Mouse (Mus musculus) liver, embryonic 13.5 days (tissue): ENCODE measurements around the gene Psmd7. TPM values are rescaled to one million over a fixed set of nuclear protein-coding genes. Genes with fewer than 3 reads are reported as not detected.

Source experiments
- ATAC-seq: fragments of 200-750 bp; cut with Nextera tagmentation; 2 replicates; pipeline ENCODE4 v1.8.0; 2017; ENCODE audit warnings: low read depth, mild to moderate bottlenecking, moderate number of reproducible peaks, moderate library complexity
- DNase-seq: peaks from one replicate; pipeline ENCODE4 v3.0.0; 2022
- H3K27ac ChIP-seq: fragments of 300-500 bp; sonication (generic); 2 replicates; pipeline ENCODE4 v1.5.1; 2015; ENCODE audit warnings: moderate library complexity, mild to moderate bottlenecking, inconsistent platforms
- H3K27me3 ChIP-seq: fragments of 300-500 bp; sonication (generic); 2 replicates; pipeline ENCODE4 v1.6.1; 2015; ENCODE audit warnings: mild to moderate bottlenecking, inconsistent platforms
- H3K36me3 ChIP-seq: fragments of 300-500 bp; sonication (generic); 2 replicates; pipeline ENCODE4 v1.6.1; 2015; ENCODE audit warnings: mild to moderate bottlenecking, inconsistent platforms
- H3K4me1 ChIP-seq: fragments of 300-500 bp; sonication (generic); replicated peaks from 2 replicates; pipeline ENCODE4 v1.6.1; 2015; ENCODE audit warnings: inconsistent platforms
- H3K4me2 ChIP-seq: fragments of 300-500 bp; sonication (generic); 2 replicates; pipeline ENCODE4 v1.6.1; 2015; ENCODE audit warnings: inconsistent platforms, mild to moderate bottlenecking, moderate library complexity
- H3K4me3 ChIP-seq: fragments of 300-500 bp; sonication (generic); replicated peaks from 2 replicates; pipeline ENCODE4 v1.5.1; 2015; ENCODE audit warnings: mild to moderate bottlenecking, inconsistent platforms
- H3K9ac ChIP-seq: fragments of 300-500 bp; sonication (generic); 2 replicates; pipeline ENCODE4 v1.6.1; 2015; ENCODE audit warnings: mild to moderate bottlenecking, inconsistent platforms
- H3K9me3 ChIP-seq: fragments of 300-500 bp; sonication (generic); replicated peaks from 2 replicates; pipeline ENCODE4 v1.6.1; 2016; ENCODE audit warnings: inconsistent platforms
- WGBS: fragments of 180-500 bp; shearing (Covaris S2); methylation state at CpG from one replicate; pipeline ENCODE4 v1.1.7; 2015; ENCODE audit not compliant: insufficient replicate concordance; 5-methylcytosine and 5-hydroxymethylcytosine counted together
- polyA plus RNA-seq: library from polyadenylated mRNA; unstranded; fragments of >200 nt; fragmentation: Nextera tagmentation; extraction: Ambion mirVana; gene quantifications from 2 replicates; pipeline ENCODE4 v1.2.1, GENCODE M21; 2015

The Psmd7 gene
- polyA plus RNA-seq, 1 experiment from 2014 or later, result 209 TPM

DNA sequence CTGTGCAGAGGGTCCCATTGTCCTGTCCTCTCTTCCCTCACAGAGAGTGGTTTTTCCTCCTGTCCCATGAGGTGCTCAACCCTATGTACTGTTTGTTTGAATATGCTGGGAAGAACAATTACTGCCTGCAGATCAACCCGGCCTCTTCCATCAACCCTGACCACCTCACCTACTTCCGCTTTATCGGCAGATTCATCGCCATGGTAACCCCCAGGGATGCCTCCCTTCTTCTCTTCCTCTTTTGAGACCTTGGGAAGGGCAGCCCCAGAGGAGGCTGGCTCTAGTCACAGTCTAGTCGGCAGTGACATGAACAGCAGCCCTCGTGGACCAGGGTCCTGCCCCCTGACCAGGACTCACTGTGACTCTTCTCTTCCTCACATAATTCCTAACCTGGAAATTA lies 36.0 kb downstream of the Psmd7 start:
- WGBS, result 26% methylated on average over 6 of the region's 6 CpGs
- H3K4me1 ChIP-seq, result no peaks in the 10 kb centered on the region
- no peak overlapping the region for H3K4me3 ChIP-seq
- no peak overlapping the region for H3K27ac ChIP-seq
- ATAC-seq, result no peak
- H3K27me3 ChIP-seq, result no peaks in the 10 kb centered on the region
- H3K36me3 ChIP-seq, result peaks cover 63% of the 10 kb centered on the region
- no peak overlapping the region for H3K9ac ChIP-seq
- no peaks in the 10 kb centered on the region for H3K9me3 ChIP-seq
- no peak overlapping the region for H3K4me2 ChIP-seq
- DNase-seq, result no peak

GRCm38 (mm10) chr8:107546817-107547216 lies 41.4 kb downstream of the Psmd7 start:
- H3K4me2 ChIP-seq, result no peak overlapping the region
- H3K9ac ChIP-seq, result no peak overlapping the region
- 77% methylated on average over 8 of the region's 8 CpGs for whole genome bisulfite sequencing
- H3K9me3 ChIP-seq, result no peaks in the 10 kb centered on the region
- no peak for DNase-seq
- no peak overlapping the region for H3K4me3 ChIP-seq
- H3K36me3 ChIP-seq, result peaks cover 55% of the 10 kb centered on the region
- H3K27ac ChIP-seq, result no peak overlapping the region
- H3K4me1 ChIP-seq, result peaks cover 11% of the 10 kb centered on the region; the same call in 1 of the 2 replicates
- no peaks in the 10 kb centered on the region for H3K27me3 ChIP-seq
- ATAC-seq, result no peak

GRCm38 (mm10) chr8:107546154-107546553 lies 42.1 kb downstream of the Psmd7 start:
- no peak for ATAC-seq
- WGBS, result 82% methylated on average over 4 of the region's 4 CpGs
- DNase-seq, result no peak
- no peak overlapping the region for H3K4me3 ChIP-seq
- H3K9me3 ChIP-seq, result no peaks in the 10 kb centered on the region
- H3K27me3 ChIP-seq, result no peaks in the 10 kb centered on the region
- H3K27ac ChIP-seq, result no peak overlapping the region
- no peak overlapping the region for H3K4me2 ChIP-seq
- H3K36me3 ChIP-seq, result peaks cover 58% of the 10 kb centered on the region
- peaks cover 11% of the 10 kb centered on the region; the same call in 1 of the 2 replicates for H3K4me1 ChIP-seq
- H3K9ac ChIP-seq, result no peak overlapping the region

DNA sequence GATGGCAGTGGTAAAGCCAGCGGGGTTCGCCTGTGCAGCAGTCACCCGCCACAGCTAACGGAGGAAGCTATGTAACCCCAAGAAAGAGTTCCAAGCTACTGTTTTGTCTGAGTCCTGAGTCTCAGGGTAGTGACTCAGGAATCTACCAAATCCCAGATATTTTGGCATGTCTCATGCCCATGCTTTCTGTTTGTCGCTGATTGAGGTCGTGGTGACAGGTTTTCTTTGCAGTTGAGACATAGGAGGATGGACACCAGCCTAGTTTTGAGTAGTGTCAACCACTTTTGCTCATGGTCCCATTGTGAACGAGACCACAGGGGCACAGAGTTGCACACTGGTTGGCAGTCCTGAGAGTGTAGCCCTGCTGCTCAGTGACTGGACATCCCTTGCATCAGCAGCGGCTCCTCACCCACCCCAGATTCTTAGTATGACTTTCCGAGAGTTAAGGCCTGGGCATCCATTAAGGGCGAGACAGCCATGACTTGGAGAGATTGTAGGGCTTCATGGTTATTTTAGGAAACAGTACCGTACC lies 42.6 kb downstream of the Psmd7 start:
- ATAC-seq, result no peak
- WGBS, result 83% methylated on average over 11 of the region's 11 CpGs
- H3K9ac ChIP-seq, result no peak overlapping the region

DNA sequence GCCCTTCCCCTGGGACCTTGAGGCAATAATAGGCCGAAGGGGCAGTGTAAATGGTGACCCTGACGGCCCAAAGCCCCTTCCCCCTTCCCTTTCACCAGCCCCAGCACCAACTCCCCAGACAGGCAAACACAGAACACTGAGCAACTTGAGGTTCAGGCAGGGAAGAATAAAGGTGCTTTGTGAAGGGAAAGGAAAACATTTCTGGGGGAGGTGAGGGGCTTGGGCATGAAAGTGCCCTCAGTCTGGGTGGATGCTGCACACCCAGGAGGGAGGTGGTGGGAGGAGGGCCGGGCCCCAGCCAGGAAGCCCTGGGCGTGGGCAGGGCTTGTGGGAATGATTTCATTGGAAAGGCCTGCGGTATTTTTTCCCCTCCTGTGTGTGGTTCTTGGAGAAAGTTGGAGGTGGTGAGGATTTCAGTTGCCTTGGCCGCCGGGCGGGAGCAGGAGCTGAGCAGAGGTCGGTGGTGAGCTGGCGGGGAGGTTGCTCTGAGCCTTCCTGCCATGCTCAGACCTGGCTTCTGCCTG lies 43.6 kb downstream of the Psmd7 start:
- no peak overlapping the region for H3K9ac ChIP-seq
- 74% methylated on average over 10 of the region's 10 CpGs for WGBS
- no peak overlapping the region for H3K4me3 ChIP-seq
- H3K36me3 ChIP-seq, result peaks cover 58% of the 10 kb centered on the region
- no peak for DNase-seq
- no peak overlapping the region for H3K4me2 ChIP-seq
- ATAC-seq, result no peak
- H3K4me1 ChIP-seq, result peaks cover 11% of the 10 kb centered on the region; the same call in 1 of the 2 replicates
- H3K9me3 ChIP-seq, result no peaks in the 10 kb centered on the region
- no peak overlapping the region for H3K27ac ChIP-seq
- no peaks in the 10 kb centered on the region for H3K27me3 ChIP-seq

More for the DNA sequence above, 42.6 kb downstream of the Psmd7 start:
- no peaks in the 10 kb centered on the region for H3K9me3 ChIP-seq
- no peak overlapping the region for H3K27ac ChIP-seq
- no peaks in the 10 kb centered on the region for H3K27me3 ChIP-seq
- no peak overlapping the region for H3K4me3 ChIP-seq
- H3K4me2 ChIP-seq, result no peak overlapping the region
- DNase-seq, result no peak
- peaks cover 60% of the 10 kb centered on the region for H3K36me3 ChIP-seq
- H3K4me1 ChIP-seq, result peaks cover 11% of the 10 kb centered on the region; the same call in 1 of the 2 replicates

- no peak for DNase-seq
These were observed 44.1 kb downstream of the Psmd7 start for GRCm38 (mm10) chr8:107544211-107544610.

DNA sequence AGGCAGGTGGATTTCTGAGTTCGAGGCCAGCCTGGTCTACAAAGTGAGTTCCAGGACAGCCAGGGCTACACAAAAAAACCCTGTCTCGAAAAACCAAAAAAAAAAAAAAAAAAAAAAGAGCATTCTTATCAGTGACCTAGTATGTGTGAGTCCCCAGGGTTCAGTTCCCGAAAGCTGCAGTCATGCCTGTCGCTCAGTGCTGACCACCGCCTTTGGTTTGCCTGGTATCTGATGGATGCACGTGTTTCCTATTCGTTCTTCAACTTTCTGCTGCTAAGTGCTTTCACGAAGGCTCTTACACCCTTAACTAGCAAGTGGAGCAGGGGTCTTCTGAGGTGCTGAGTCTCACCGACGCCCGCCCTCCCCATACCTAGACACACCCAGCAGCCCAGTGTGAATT lies 44.5 kb downstream of the Psmd7 start:
- no peak overlapping the region for H3K4me2 ChIP-seq
- no peak overlapping the region for H3K27ac ChIP-seq
- DNase-seq (peak; percentile 11), ATAC-seq (peak; percentile 45; the same call in 1 of the 2 replicates)
- H3K4me3 ChIP-seq, result no peak overlapping the region
- no peaks in the 10 kb centered on the region for H3K27me3 ChIP-seq
- no peaks in the 10 kb centered on the region for H3K9me3 ChIP-seq
- H3K36me3 ChIP-seq, result peaks cover 52% of the 10 kb centered on the region
- WGBS, result 23% methylated on average over 11 of the region's 11 CpGs
- peaks cover 11% of the 10 kb centered on the region; the same call in 1 of the 2 replicates for H3K4me1 ChIP-seq
- H3K9ac ChIP-seq, result no peak overlapping the region

More at GRCm38 (mm10) chr8:107544211-107544610, 44.1 kb downstream of the Psmd7 start:
- no peaks in the 10 kb centered on the region for H3K27me3 ChIP-seq
- H3K36me3 ChIP-seq, result peaks cover 55% of the 10 kb centered on the region
- H3K4me1 ChIP-seq, result peaks cover 11% of the 10 kb centered on the region; the same call in 1 of the 2 replicates
- H3K4me2 ChIP-seq, result no peak overlapping the region
- no peaks in the 10 kb centered on the region for H3K9me3 ChIP-seq
- 88% methylated on average over 8 of the region's 8 CpGs for WGBS
- no peak overlapping the region for H3K9ac ChIP-seq
- H3K4me3 ChIP-seq, result no peak overlapping the region
- no peak for ATAC-seq
- H3K27ac ChIP-seq, result no peak overlapping the region

DNA sequence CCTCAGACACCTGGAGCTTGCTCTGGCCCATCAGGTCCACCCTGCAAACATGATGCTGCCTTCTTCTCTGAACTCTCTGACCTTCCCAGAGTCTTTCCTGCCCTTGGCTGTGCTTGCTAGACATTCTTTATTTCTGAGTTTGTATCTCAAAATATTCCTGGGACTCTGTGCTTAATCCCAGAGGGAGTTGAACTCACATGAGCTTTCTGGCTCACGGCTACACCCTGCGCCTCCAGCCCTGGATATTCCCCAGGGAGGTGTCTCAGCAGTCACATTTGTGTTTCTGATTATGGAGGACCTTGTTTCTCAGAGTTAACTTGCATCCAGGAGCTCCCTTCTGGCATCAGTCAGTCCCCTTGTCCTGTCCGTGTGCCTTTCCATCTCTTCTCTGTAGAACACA lies 46.1 kb downstream of the Psmd7 start:
- Histone ChIP-seq H3K27ac (no peak overlapping the region), H3K27me3 (no peaks in the 10 kb centered on the region), H3K9ac (no peak overlapping the region), H3K4me1 (peaks cover 11% of the 10 kb centered on the region; the same call in 1 of the 2 replicates), H3K36me3 (peaks cover 42% of the 10 kb centered on the region), H3K4me3 (no peak overlapping the region), H3K9me3 (no peaks in the 10 kb centered on the region), H3K4me2 (no peak overlapping the region)
- WGBS, result 77% methylated on average over 3 of the region's 3 CpGs
- ATAC-seq (no peak), DNase-seq (no peak)

DNA sequence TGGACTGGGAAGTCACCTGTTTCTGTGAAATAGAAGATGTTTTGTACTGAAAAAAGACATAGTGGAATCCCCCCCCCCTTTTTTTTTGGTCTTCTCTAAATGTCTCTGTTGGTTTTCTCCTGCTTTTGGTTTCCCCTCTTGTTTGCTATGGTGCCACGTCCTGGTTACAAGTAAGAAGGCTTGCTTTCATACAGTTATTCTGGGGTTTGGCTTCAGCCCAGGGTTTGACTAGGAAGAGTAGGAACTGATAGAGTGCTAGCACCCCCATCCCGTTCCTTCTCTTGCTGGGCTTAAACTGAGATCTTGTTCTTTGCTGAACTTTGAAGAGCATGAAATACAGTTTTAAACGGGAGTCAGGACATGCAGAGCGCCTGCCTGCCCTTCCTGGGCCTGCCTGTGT lies 46.9 kb downstream of the Psmd7 start:
- no peak for ATAC-seq

GRCm38 (mm10) chr8:107540623-107541022 lies 47.6 kb downstream of the Psmd7 start:
- H3K9ac ChIP-seq, result no peak overlapping the region
- H3K36me3 ChIP-seq, result peaks cover 34% of the 10 kb centered on the region
- H3K27ac ChIP-seq, result no peak overlapping the region
- no peak overlapping the region for H3K4me2 ChIP-seq
- ATAC-seq (no peak), DNase-seq (no peak)
- peaks cover 11% of the 10 kb centered on the region; the same call in 1 of the 2 replicates for H3K4me1 ChIP-seq
- no peaks in the 10 kb centered on the region for H3K9me3 ChIP-seq
- no peak overlapping the region for H3K4me3 ChIP-seq
- WGBS, result 84% methylated on average over 12 of the region's 12 CpGs
- H3K27me3 ChIP-seq, result no peaks in the 10 kb centered on the region

More for the DNA sequence above, 46.9 kb downstream of the Psmd7 start:
- Histone ChIP-seq H3K9me3 (no peaks in the 10 kb centered on the region), H3K4me1 (peaks cover 11% of the 10 kb centered on the region; the same call in 1 of the 2 replicates), H3K4me3 (no peak overlapping the region), H3K4me2 (no peak overlapping the region), H3K27me3 (no peaks in the 10 kb centered on the region), H3K27ac (no peak overlapping the region), H3K9ac (no peak overlapping the region), H3K36me3 (peaks cover 34% of the 10 kb centered on the region)
- 75% methylated on average over 4 of the region's 4 CpGs for WGBS
- DNase-seq, result no peak

GRCm38 (mm10) chr8:107537472-107537871 lies 50.8 kb downstream of the Psmd7 start:
- DNase-seq, result no peak
- Histone ChIP-seq H3K27ac (no peak overlapping the region), H3K9me3 (no peaks in the 10 kb centered on the region), H3K4me1 (no peaks in the 10 kb centered on the region; the same call in 1 of the 2 replicates), H3K9ac (no peak overlapping the region), H3K36me3 (peaks cover 41% of the 10 kb centered on the region), H3K4me3 (no peak overlapping the region), H3K27me3 (no peaks in the 10 kb centered on the region), H3K4me2 (no peak overlapping the region)
- WGBS, result 66% methylated on average over 4 of the region's 4 CpGs
- no peak for ATAC-seq
